Comparison of ENCODE assay signal across 13 mouse cellular contexts in genomic region chr5:67774186-67774585, GRCm38 (mm10).
DNase-seq lines count a peak whose midpoint lies in the region.
"Had no signal": no experiment of that assay in that cellular context is flagged by ENCODE, and none has a peak within 500 bp of the region (broad histone marks: within the 10 kb centered on the region; RNA-seq: fewer than 3 reads in every experiment).

No protein-coding gene starts in this region.

- DNase-seq in adrenal gland, postnatal 36 days = peak; percentile 23 to 34
- DNase-seq in adrenal gland, postnatal 4 days (ENCODE audit: low spot score in 2 of 2) = no peak
- DNase-seq in ovary, adult 18-20 months (ENCODE audit: low spot score) = peak; percentile 52
- DNase-seq in ovary, postnatal 36 days (ENCODE audit: low spot score) = no peak
- DNase-seq: adrenal gland, adult 8-10 months; adrenal gland, postnatal 25 days; cerebellum, adult 11 months; cerebellum, adult 18-20 months; cerebellum, adult 8-10 months; cerebellum, adult 9-11 months; cerebellum, postnatal 14 days; cerebellum, postnatal 36 days; embryo, embryonic 11 days had no signal

Comparison
In these comparisons a context has a peak if more than half of its experiments do, and no peak if none do; other contexts are left out.
1. DNase-seq: peak in adrenal gland, postnatal 36 days (2 of 2) and ovary, adult 18-20 months (single experiment); none in adrenal gland, postnatal 4 days (0 of 2) and ovary, postnatal 36 days (single experiment).